Mouse (Mus musculus) hindbrain, embryonic 16.5 days (tissue): Measurements from ENCODE around the gene Adrb1. TPM values are rescaled to one million over a fixed set of nuclear protein-coding genes. Genes with fewer than 3 reads are reported as not detected.

Source experiments
- ATAC-seq: fragments of 200-750 bp; cut with Nextera tagmentation; 2 replicates; pipeline ENCODE4 v1.8.0; 2017; ENCODE audit warnings: moderate TSS enrichment, moderate library complexity
- H3K27ac ChIP-seq: fragments of 300-500 bp; sonication (generic); 2 replicates; pipeline ENCODE4 v1.5.1; 2014; ENCODE audit warnings: low read depth, mild to moderate bottlenecking, control low read depth, low read length, moderate library complexity
- H3K27me3 ChIP-seq: fragments of 300-500 bp; sonication (generic); replicated peaks from 2 replicates; pipeline ENCODE4 v1.6.1; 2014; ENCODE audit warnings: low read length; ENCODE audit not compliant: control insufficient read depth, insufficient read depth
- H3K36me3 ChIP-seq: fragments of 300-500 bp; sonication (generic); 2 replicates; pipeline ENCODE4 v1.6.1; 2014; ENCODE audit warnings: mild to moderate bottlenecking, low read length, moderate library complexity, mixed read lengths; ENCODE audit not compliant: control insufficient read depth, insufficient read depth
- H3K4me1 ChIP-seq: fragments of 300-500 bp; sonication (generic); 2 replicates; pipeline ENCODE4 v1.6.1; 2014; ENCODE audit warnings: low read depth, low read length; ENCODE audit not compliant: control insufficient read depth, insufficient read depth
- H3K4me2 ChIP-seq: fragments of 300-500 bp; sonication (generic); 2 replicates; pipeline ENCODE4 v1.6.1; 2014; ENCODE audit warnings: mild to moderate bottlenecking, low read length, control low read depth, moderate library complexity
- H3K4me3 ChIP-seq: fragments of 300-500 bp; sonication (generic); 2 replicates; pipeline ENCODE4 v1.5.1; 2014; ENCODE audit warnings: mild to moderate bottlenecking, low read length, control low read depth, moderate library complexity
- H3K9ac ChIP-seq: fragments of 300-500 bp; sonication (generic); 2 replicates; pipeline ENCODE4 v1.6.1; 2014; ENCODE audit warnings: low read depth, mild to moderate bottlenecking, control low read depth, low read length, moderate library complexity
- H3K9me3 ChIP-seq: fragments of 300-500 bp; sonication (generic); 2 replicates; pipeline ENCODE4 v1.6.1; 2014; ENCODE audit warnings: mild to moderate bottlenecking, low read length, moderate library complexity; ENCODE audit not compliant: control insufficient read depth
- WGBS: fragments of 180-500 bp; shearing (Covaris S2); extraction: QIAGEN DNeasy Blood & Tissue Kit; methylation state at CpG from one replicate; pipeline ENCODE4 v1.1.7; 2014; 5-methylcytosine and 5-hydroxymethylcytosine counted together
- polyA plus RNA-seq: library from polyadenylated mRNA; unstranded; fragments of >200 nt; fragmentation: Nextera tagmentation; extraction: Ambion mirVana; gene quantifications from 2 replicates; pipeline ENCODE4 v1.2.1, GENCODE M21; 2015

The Adrb1 gene
- polyA plus RNA-seq, 1 experiment from 2014 or later: 0.56 TPM

- no peak overlapping the region for H3K4me2 ChIP-seq
- H3K27ac ChIP-seq: no peak overlapping the region
- H3K36me3 ChIP-seq: no peaks in the 10 kb centered on the region
- H3K9ac ChIP-seq: no peak overlapping the region
- WGBS: 74% methylated on average over 10 of the region's 10 CpGs
- no peaks in the 10 kb centered on the region for H3K27me3 ChIP-seq
- peaks cover 13% of the 10 kb centered on the region for H3K4me1 ChIP-seq
- ATAC-seq: no peak
- H3K4me3 ChIP-seq: no peak overlapping the region
- H3K9me3 ChIP-seq: no peaks in the 10 kb centered on the region
These were observed 21.2 kb upstream of the Adrb1 start for GRCm38 (mm10) chr19:56700848-56701247.

GRCm38 (mm10) chr19:56701404-56702033 is 20.5 kb upstream of the Adrb1 start:
- WGBS: 54% methylated on average over 8 of the region's 8 CpGs
- Histone ChIP-seq H3K27me3 (no peaks in the 10 kb centered on the region), H3K4me1 (peaks cover 13% of the 10 kb centered on the region), H3K36me3 (no peaks in the 10 kb centered on the region), H3K27ac (0 out of 2 replicates have a peak overlapping the region, but pooled peaks have one; percentile 23), H3K9ac (no peak overlapping the region), H3K9me3 (no peaks in the 10 kb centered on the region), H3K4me2 (no peak overlapping the region), H3K4me3 (no peak overlapping the region)
- 0 out of 2 replicates have a peak, but pooled peaks have one; percentile 61 for ATAC-seq

- 0 out of 2 replicates have a peak, but pooled peaks have one; percentile 40 for ATAC-seq
- Histone ChIP-seq H3K36me3 (no peaks in the 10 kb centered on the region), H3K4me2 (no peak overlapping the region), H3K9ac (no peak overlapping the region), H3K9me3 (no peaks in the 10 kb centered on the region), H3K4me3 (no peak overlapping the region), H3K27me3 (no peaks in the 10 kb centered on the region), H3K27ac (no peak overlapping the region), H3K4me1 (peaks cover 13% of the 10 kb centered on the region)
- 35% methylated on average over 6 of the region's 6 CpGs for WGBS
These were observed 20.0 kb upstream of the Adrb1 start for GRCm38 (mm10) chr19:56702039-56702438.

- Histone ChIP-seq H3K9ac (no peak overlapping the region), H3K4me1 (peaks cover 13% of the 10 kb centered on the region), H3K4me2 (no peak overlapping the region), H3K9me3 (no peaks in the 10 kb centered on the region), H3K27ac (no peak overlapping the region), H3K4me3 (no peak overlapping the region), H3K27me3 (no peaks in the 10 kb centered on the region), H3K36me3 (no peaks in the 10 kb centered on the region)
- 76% methylated on average over 12 of the region's 12 CpGs for WGBS
- ATAC-seq: no peak
These were observed 18.5 kb upstream of the Adrb1 start for GRCm38 (mm10) chr19:56703238-56704097.

- H3K9me3 ChIP-seq: no peaks in the 10 kb centered on the region
- WGBS: 40% methylated on average over 8 of the region's 8 CpGs
- ATAC-seq: no peak
- no peaks in the 10 kb centered on the region; the same call in 1 of the 2 replicates for H3K27me3 ChIP-seq
- H3K4me3 ChIP-seq: no peak overlapping the region
- H3K36me3 ChIP-seq: no peaks in the 10 kb centered on the region
- no peak overlapping the region for H3K9ac ChIP-seq
- H3K4me2 ChIP-seq: no peak overlapping the region
- no peak overlapping the region for H3K27ac ChIP-seq
- peaks cover 13% of the 10 kb centered on the region for H3K4me1 ChIP-seq
These were observed 16.8 kb upstream of the Adrb1 start for GRCm38 (mm10) chr19:56705026-56705675.

GRCm38 (mm10) chr19:56708794-56709193 is 13.2 kb upstream of the Adrb1 start:
- no peak for ATAC-seq
- WGBS: 71% methylated on average over 2 of the region's 2 CpGs

GRCm38 (mm10) chr19:56710131-56710905 is 11.7 kb upstream of the Adrb1 start:
- WGBS: 86% methylated on average over 17 of the region's 17 CpGs
- Histone ChIP-seq H3K4me1 (no peaks in the 10 kb centered on the region), H3K27ac (no peak overlapping the region), H3K4me2 (no peak overlapping the region), H3K9me3 (no peaks in the 10 kb centered on the region), H3K4me3 (no peak overlapping the region), H3K9ac (no peak overlapping the region), H3K36me3 (no peaks in the 10 kb centered on the region), H3K27me3 (no peaks in the 10 kb centered on the region; the same call in 1 of the 2 replicates)
- no peak for ATAC-seq

More at GRCm38 (mm10) chr19:56708794-56709193, 13.2 kb upstream of the Adrb1 start:
- no peaks in the 10 kb centered on the region for H3K4me1 ChIP-seq
- no peaks in the 10 kb centered on the region; the same call in 1 of the 2 replicates for H3K27me3 ChIP-seq
- H3K4me3 ChIP-seq: no peak overlapping the region
- H3K9me3 ChIP-seq: no peaks in the 10 kb centered on the region
- H3K27ac ChIP-seq: no peak overlapping the region
- H3K4me2 ChIP-seq: no peak overlapping the region
- no peak overlapping the region for H3K9ac ChIP-seq
- no peaks in the 10 kb centered on the region for H3K36me3 ChIP-seq

- H3K9ac ChIP-seq: no peak overlapping the region
- 83% methylated on average over 5 of the region's 5 CpGs for WGBS
These were observed 8.4 kb upstream of the Adrb1 start for GRCm38 (mm10) chr19:56713613-56714012.

More at GRCm38 (mm10) chr19:56713613-56714012, 8.4 kb upstream of the Adrb1 start:
- Histone ChIP-seq H3K4me3 (no peak overlapping the region), H3K4me2 (no peak overlapping the region), H3K27ac (no peak overlapping the region), H3K4me1 (no peaks in the 10 kb centered on the region), H3K9me3 (no peaks in the 10 kb centered on the region), H3K36me3 (no peaks in the 10 kb centered on the region), H3K27me3 (no peaks in the 10 kb centered on the region; the same call in 1 of the 2 replicates)
- ATAC-seq: no peak
